Mouse (Mus musculus) liver, embryonic 12.5 days (tissue): ENCODE measurements around the gene Zbtb25. TPM values are rescaled to one million over a fixed set of nuclear protein-coding genes. Genes with fewer than 3 reads are reported as not detected.
A peak's percentile ranks its signal among the peaks of the same experiment; 100 is the strongest.

Experiments
- ATAC-seq: fragments of 200-750 bp; cut with Nextera tagmentation; 2 replicates; pipeline ENCODE4 v1.8.0; 2017; ENCODE audit warnings: moderate number of reproducible peaks, mild to moderate bottlenecking, moderate library complexity
- H3K27ac ChIP-seq: fragments of 300-500 bp; sonication (generic); 2 replicates; pipeline ENCODE4 v1.5.1; 2016; ENCODE audit warnings: mild to moderate bottlenecking
- H3K27me3 ChIP-seq: fragments of 300-500 bp; sonication (generic); replicated peaks from 2 replicates; pipeline ENCODE4 v1.6.1; 2016; ENCODE audit warnings: mild to moderate bottlenecking, moderate library complexity
- H3K36me3 ChIP-seq: fragments of 300-500 bp; sonication (generic); 2 replicates; pipeline ENCODE4 v1.6.1; 2016; ENCODE audit warnings: mild to moderate bottlenecking, moderate library complexity
- H3K4me1 ChIP-seq: fragments of 300-500 bp; sonication (generic); 2 replicates; pipeline ENCODE4 v1.6.1; 2016
- H3K4me2 ChIP-seq: fragments of 300-500 bp; sonication (generic); 2 replicates; pipeline ENCODE4 v1.6.1; 2016; ENCODE audit warnings: mild to moderate bottlenecking, moderate library complexity
- H3K4me3 ChIP-seq: fragments of 300-500 bp; sonication (generic); 2 replicates; pipeline ENCODE4 v1.5.1; 2016; ENCODE audit warnings: mild to moderate bottlenecking, moderate library complexity
- H3K9ac ChIP-seq: fragments of 300-500 bp; sonication (generic); 2 replicates; pipeline ENCODE4 v1.6.1; 2016; ENCODE audit warnings: mild to moderate bottlenecking, moderate library complexity
- H3K9me3 ChIP-seq: fragments of 300-500 bp; sonication (generic); replicated peaks from 2 replicates; pipeline ENCODE4 v1.6.1; 2016; ENCODE audit warnings: mild to moderate bottlenecking, moderate library complexity
- WGBS: fragments of 180-500 bp; shearing (Covaris S2); methylation state at CpG from one replicate; pipeline ENCODE4 v1.1.7; 2016; ENCODE audit not compliant: insufficient replicate concordance; 5-methylcytosine and 5-hydroxymethylcytosine counted together
- polyA plus RNA-seq: library from polyadenylated mRNA; unstranded; fragments of >200 nt; fragmentation: Nextera tagmentation; extraction: Ambion mirVana; gene quantifications from 2 replicates; pipeline ENCODE4 v1.2.1, GENCODE M21; 2016

Zbtb25 gene
- polyA plus RNA-seq, 1 experiment from 2014 or later = 10.8 TPM

DNA sequence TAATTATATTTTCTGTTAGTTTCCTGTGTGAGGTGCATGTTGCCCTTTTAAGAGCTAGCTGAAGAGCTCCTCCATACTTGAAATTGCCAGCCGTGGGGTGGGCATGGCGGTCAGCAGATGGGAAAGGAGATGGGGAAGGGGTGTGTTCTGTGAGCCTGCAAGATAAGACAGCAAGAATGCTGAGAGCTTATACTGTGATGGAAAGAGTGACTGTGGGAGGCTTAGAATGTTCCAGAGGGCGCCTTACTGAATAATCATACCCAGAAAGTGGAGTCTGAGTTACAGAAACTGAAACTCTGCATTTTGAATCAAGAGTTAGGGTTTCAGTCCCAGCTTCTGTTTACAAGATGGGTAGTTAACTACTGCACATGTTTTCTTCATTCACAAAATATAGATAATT lies 6.1 kb upstream of the Zbtb25 start:
- peak; percentile 80 for ATAC-seq
- WGBS = 15% methylated on average over 3 of the region's 3 CpGs
- peak overlapping the region; percentile 50 for H3K4me2 ChIP-seq
- peak overlapping the region; percentile 36 for H3K9ac ChIP-seq
- peaks cover 11% of the 10 kb centered on the region for H3K36me3 ChIP-seq
- peak overlapping the region; percentile 2; the same call in 1 of the 2 replicates for H3K4me3 ChIP-seq
- peaks cover 87% of the 10 kb centered on the region for H3K4me1 ChIP-seq
- H3K9me3 ChIP-seq = no peaks in the 10 kb centered on the region
- H3K27me3 ChIP-seq = no peaks in the 10 kb centered on the region
- H3K27ac ChIP-seq = peak overlapping the region; percentile 67

- Histone ChIP-seq H3K4me2 (peak overlapping the region; percentile 50), H3K27me3 (no peaks in the 10 kb centered on the region), H3K27ac (peak overlapping the region; percentile 67), H3K4me3 (0 out of 2 replicates have a peak overlapping the region, but pooled peaks have one; percentile 2), H3K4me1 (peaks cover 81% of the 10 kb centered on the region), H3K9me3 (no peaks in the 10 kb centered on the region), H3K36me3 (peaks cover 7% of the 10 kb centered on the region; the same call in 1 of the 2 replicates), H3K9ac (peak overlapping the region; percentile 36; the same call in 1 of the 2 replicates)
- 52% methylated on average over 4 of the region's 4 CpGs for WGBS
- ATAC-seq = no peak
Measured at GRCm38 (mm10) chr12:76374911-76375310, 5.5 kb upstream of the Zbtb25 start.

- peaks cover 74% of the 10 kb centered on the region for H3K4me1 ChIP-seq
- H3K4me3 ChIP-seq = no peak overlapping the region
- H3K4me2 ChIP-seq = peak overlapping the region; percentile 50
- ATAC-seq = no peak
- no peaks in the 10 kb centered on the region for H3K27me3 ChIP-seq
- 67% methylated on average over 6 of the region's 6 CpGs for WGBS
- peaks cover 7% of the 10 kb centered on the region; the same call in 1 of the 2 replicates for H3K36me3 ChIP-seq
- 0 out of 2 replicates have a peak overlapping the region, but pooled peaks have one; percentile 3 for H3K9ac ChIP-seq
- no peaks in the 10 kb centered on the region for H3K9me3 ChIP-seq
- peak overlapping the region; percentile 67 for H3K27ac ChIP-seq
Measured at GRCm38 (mm10) chr12:76373991-76374390, 4.6 kb upstream of the Zbtb25 start.

DNA sequence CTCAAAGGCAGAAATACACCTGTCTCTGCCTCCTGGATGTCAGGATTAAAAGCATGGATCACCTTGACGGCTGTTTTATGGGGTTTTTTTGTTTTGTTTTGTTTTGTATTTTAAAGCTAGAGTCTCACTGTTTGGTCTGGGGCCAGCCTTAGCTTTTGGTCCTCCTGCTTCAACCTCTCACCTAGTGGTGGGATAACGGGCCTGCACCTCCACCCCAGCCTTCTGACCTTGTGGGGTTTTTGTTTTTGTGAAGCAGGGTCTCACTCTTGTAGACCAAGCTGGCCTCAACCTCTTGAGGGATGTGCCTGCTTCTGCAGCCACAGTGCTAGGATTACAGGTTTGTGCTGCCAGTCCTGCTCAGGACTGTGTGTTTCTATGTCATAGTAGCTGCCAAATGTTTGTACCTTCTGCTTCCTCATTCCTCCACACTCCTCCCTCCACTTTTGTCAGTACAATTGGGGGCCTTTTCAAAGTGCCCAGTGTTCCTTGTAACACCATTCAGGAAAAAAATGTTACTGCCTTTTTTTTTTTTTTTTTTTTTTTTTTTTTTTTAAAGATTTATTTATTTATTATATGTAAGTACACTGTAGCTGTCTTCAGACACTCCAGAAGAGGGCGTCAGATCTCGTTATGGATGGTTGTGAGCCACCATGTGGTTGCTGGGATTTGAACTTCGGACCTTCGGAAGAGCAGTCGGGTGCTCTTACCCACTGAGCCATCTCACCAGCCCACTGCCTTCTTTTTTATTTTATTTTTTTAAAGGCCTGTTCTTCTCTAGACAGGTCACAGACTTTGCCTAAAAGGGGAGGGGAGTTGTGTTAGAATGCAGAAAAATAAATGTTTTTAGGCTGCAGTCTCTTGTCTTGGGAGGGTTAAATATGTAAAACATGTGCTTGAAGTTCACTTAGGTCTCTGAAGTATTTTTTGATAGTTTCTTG lies 3.7 kb upstream of the Zbtb25 start:
- Histone ChIP-seq H3K36me3 (peaks cover 7% of the 10 kb centered on the region; the same call in 1 of the 2 replicates), H3K27ac (peak overlapping the region; percentile 99), H3K9me3 (no peaks in the 10 kb centered on the region), H3K9ac (peak overlapping the region; percentile 99), H3K27me3 (no peaks in the 10 kb centered on the region), H3K4me1 (peaks cover 74% of the 10 kb centered on the region), H3K4me3 (peak overlapping the region; percentile 96), H3K4me2 (peak overlapping the region; percentile 94)
- ATAC-seq = no peak
- 49% methylated on average over 6 of the region's 7 CpGs for WGBS

GRCm38 (mm10) chr12:76372046-76372445 lies 2.6 kb upstream of the Zbtb25 start:
- Histone ChIP-seq H3K4me3 (peak overlapping the region; percentile 96), H3K27ac (peak overlapping the region; percentile 99), H3K27me3 (no peaks in the 10 kb centered on the region), H3K4me2 (peak overlapping the region; percentile 94), H3K9me3 (no peaks in the 10 kb centered on the region), H3K9ac (peak overlapping the region; percentile 99), H3K4me1 (peaks cover 74% of the 10 kb centered on the region), H3K36me3 (0 out of 2 replicates have a peak, but pooled peaks cover 6% of the 10 kb centered on the region)
- 22% methylated on average over 7 of the region's 7 CpGs for WGBS
- no peak for ATAC-seq

DNA sequence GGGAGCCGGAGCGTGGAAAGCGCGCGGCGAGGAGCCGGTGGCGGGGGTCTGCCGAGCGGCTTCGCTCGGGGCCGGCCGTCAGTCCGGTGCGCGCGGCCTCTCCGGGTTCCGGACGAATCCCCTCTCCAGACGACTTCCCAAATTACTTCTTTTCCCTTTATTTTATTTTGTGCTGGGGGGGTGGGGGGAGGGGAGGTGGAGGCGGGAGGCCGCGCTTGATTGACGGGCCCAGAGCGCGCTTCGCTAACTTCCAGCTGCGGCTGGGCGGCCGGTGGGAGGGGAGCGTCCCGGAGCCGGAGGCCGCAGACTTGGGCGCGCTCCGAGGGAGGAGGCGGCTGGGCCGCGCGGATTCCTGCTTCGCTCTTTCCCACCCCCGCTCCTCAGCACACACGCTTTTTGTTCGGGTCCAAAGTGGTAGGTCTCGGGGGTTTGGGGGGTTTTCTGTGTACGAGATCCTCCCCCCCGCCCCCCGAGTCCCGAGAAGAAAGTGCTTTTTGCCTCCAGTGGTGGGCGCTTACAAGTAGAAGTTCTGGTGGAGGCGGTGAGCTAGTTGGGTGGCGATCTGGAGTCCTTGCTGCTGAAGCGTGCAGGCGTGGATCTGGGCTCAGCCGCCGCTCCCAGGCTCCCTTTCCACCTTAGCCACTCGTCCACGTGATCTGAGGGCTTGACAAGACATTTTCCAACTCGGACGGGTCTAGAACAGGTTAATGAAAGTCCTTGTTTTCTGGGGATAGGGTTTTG lies 1.6 kb upstream of the Zbtb25 start:
- under 1% methylated on average over 63 of the region's 63 CpGs for WGBS
- no peaks in the 10 kb centered on the region for H3K9me3 ChIP-seq
- peak; percentile 66 for ATAC-seq
- H3K9ac ChIP-seq = peak overlapping the region; percentile 99
- peak overlapping the region; percentile 99 for H3K27ac ChIP-seq
- peaks cover 74% of the 10 kb centered on the region for H3K4me1 ChIP-seq
- peak overlapping the region; percentile 96 for H3K4me3 ChIP-seq
- peak overlapping the region; percentile 94 for H3K4me2 ChIP-seq
- 0 out of 2 replicates have a peak, but pooled peaks cover 5% of the 10 kb centered on the region for H3K36me3 ChIP-seq
- H3K27me3 ChIP-seq = no peaks in the 10 kb centered on the region

- Histone ChIP-seq H3K9ac (peak within 1 kb of the TSS; percentile 99), H3K27ac (peak within 1 kb of the TSS; percentile 99), H3K27me3 (no peaks in the 10 kb centered on the region), H3K36me3 (0 out of 2 replicates have a peak, but pooled peaks cover 5% of the 10 kb centered on the region), H3K4me1 (peaks cover 74% of the 10 kb centered on the region), H3K4me2 (peak within 1 kb of the TSS; percentile 94), H3K4me3 (peak within 1 kb of the TSS; percentile 96), H3K9me3 (no peaks in the 10 kb centered on the region)
- peak; percentile 50 for ATAC-seq
- under 1% methylated on average over 90 of the region's 99 CpGs for WGBS
Measured at GRCm38 (mm10) chr12:76369978-76370830, 802 bp upstream of the Zbtb25 start, which contains the start of gene Zbtb1. TSS of gene Zbtb1 (plus strand) at chr12:76370266.

GRCm38 (mm10) chr12:76368790-76369205 lies 604 bp downstream of the Zbtb25 start:
- Histone ChIP-seq H3K36me3 (peaks cover 4% of the 10 kb centered on the region; the same call in 1 of the 2 replicates), H3K27me3 (no peaks in the 10 kb centered on the region), H3K4me2 (peak overlapping the region; percentile 94), H3K27ac (peak overlapping the region; percentile 99), H3K4me3 (peak overlapping the region; percentile 96), H3K4me1 (peaks cover 69% of the 10 kb centered on the region), H3K9ac (peak overlapping the region; percentile 99), H3K9me3 (no peaks in the 10 kb centered on the region)
- peak; percentile 38 for ATAC-seq
- 0% methylated on average over 26 of the region's 26 CpGs for WGBS

GRCm38 (mm10) chr12:76368201-76368789 lies 1.1 kb downstream of the Zbtb25 start:
- peaks cover 70% of the 10 kb centered on the region for H3K4me1 ChIP-seq
- H3K9ac ChIP-seq = peak overlapping the region; percentile 99
- H3K9me3 ChIP-seq = no peaks in the 10 kb centered on the region
- H3K27ac ChIP-seq = peak overlapping the region; percentile 99
- no peak for ATAC-seq
- H3K36me3 ChIP-seq = peaks cover 5% of the 10 kb centered on the region; the same call in 1 of the 2 replicates
- WGBS = 7% methylated on average over 9 of the region's 9 CpGs
- H3K4me3 ChIP-seq = peak overlapping the region; percentile 96
- peak overlapping the region; percentile 94 for H3K4me2 ChIP-seq
- no peaks in the 10 kb centered on the region for H3K27me3 ChIP-seq

- H3K4me2 ChIP-seq = peak overlapping the region; percentile 94
- H3K4me1 ChIP-seq = peaks cover 71% of the 10 kb centered on the region
- peak overlapping the region; percentile 96 for H3K4me3 ChIP-seq
- WGBS = 21% methylated on average over 14 of the region's 14 CpGs
- peaks cover 5% of the 10 kb centered on the region; the same call in 1 of the 2 replicates for H3K36me3 ChIP-seq
- peak overlapping the region; percentile 99 for H3K27ac ChIP-seq
- no peak for ATAC-seq
- peak overlapping the region; percentile 99 for H3K9ac ChIP-seq
- no peaks in the 10 kb centered on the region for H3K27me3 ChIP-seq
- no peaks in the 10 kb centered on the region for H3K9me3 ChIP-seq
Measured at GRCm38 (mm10) chr12:76367096-76367995, 2.1 kb downstream of the Zbtb25 start.
